Mouse (Mus musculus) 416B (cell line): ENCODE measurements around the gene Man1c1.

Source experiments
- DNase-seq: peaks from one replicate; pipeline ENCODE4 v3.0.0; 2011; ENCODE audit warnings: low read depth

The Man1c1 gene

DNA sequence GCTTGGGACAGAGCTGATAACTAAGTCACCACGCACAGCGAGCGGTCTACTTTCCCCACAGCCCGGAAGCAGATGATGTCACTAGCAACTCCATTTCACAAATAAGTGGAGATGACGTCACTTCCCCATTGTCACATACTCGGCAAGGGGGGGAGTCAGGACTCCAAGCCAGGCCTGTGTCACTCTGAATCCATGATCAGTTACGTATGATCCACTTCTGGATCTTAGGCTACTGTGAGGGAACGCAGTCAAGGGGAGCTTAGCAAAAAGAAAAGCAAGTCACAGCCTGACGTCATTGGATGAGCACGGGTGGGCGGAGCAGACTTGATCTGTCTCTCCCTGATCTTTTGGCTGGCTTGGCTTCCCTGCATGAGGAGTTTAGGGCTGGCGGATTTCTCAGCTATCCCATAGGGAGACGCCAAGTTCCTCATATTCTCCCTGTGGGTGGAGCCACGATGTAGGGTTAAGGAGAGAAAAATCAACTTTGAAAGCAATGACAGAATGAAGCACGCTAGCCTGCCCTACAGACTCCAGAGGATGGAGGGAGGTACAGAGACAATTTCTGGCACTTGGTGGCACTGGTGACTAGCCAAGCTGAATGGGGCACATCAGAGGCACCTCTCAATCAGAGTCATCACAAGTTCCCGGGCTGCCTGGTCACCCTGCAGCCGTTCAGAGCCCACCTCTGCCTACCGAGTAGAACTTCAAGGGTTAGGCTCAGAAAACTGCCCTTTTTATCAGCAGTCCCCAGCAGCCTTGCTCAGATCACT is 155.7 kb downstream of the Man1c1 start:
- peak; percentile 90 for DNase-seq

- peak; percentile 77 for DNase-seq
These were observed 157.0 kb downstream of the Man1c1 start for GRCm38 (mm10) chr4:134546814-134547705.

DNA sequence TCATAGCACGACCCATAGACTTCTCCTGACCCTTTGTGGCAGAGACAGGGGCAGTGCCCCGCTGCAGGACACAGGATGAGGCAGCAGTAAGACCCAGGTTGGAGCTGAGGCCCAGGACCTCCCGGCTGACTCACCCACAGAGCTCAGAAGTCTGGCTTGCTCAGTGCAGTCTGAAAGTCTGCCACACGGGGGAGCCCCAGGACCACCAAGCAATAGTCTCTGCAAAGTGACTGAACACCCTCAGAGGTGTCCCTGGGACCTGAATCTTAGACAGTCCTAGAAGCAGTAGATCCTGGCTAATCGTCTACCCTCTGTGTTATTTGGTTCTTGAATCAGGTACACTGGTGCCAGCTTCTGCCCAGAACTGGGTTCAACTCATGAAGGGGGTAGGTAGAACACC is 160.8 kb downstream of the Man1c1 start:
- DNase-seq, result peak; percentile 91

DNA sequence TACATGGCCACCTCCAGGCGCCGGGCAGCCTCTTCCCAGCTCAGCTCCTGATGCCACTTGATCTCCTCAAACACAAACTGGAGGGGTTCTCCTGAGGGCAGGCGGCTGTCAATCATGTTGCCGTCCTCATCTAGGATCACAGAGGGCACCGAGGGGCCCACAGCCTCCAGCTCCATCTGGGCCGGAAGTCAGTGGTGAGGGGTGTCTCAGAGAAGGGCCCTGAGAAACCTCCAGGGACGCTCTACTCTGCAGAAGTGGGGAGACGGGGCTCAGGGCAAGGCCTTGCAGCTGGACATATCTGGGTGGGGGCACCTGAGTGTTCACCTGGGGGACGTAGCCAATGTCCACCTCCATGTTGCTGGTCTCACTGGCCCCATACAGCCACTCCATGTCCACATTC is 161.4 kb downstream of the Man1c1 start:
- DNase-seq, result no peak

GRCm38 (mm10) chr4:134538997-134539580 is 165.0 kb downstream of the Man1c1 start:
- no peak for DNase-seq

GRCm38 (mm10) chr4:134535787-134536151 is 168.3 kb downstream of the Man1c1 start:
- no peak for DNase-seq

GRCm38 (mm10) chr4:134534932-134535786 is 168.9 kb downstream of the Man1c1 start, which contains the start of gene Mtfr1l:
TSS of gene Mtfr1l (minus strand) at chr4:134535387.
- peak; percentile 97 for DNase-seq

DNA sequence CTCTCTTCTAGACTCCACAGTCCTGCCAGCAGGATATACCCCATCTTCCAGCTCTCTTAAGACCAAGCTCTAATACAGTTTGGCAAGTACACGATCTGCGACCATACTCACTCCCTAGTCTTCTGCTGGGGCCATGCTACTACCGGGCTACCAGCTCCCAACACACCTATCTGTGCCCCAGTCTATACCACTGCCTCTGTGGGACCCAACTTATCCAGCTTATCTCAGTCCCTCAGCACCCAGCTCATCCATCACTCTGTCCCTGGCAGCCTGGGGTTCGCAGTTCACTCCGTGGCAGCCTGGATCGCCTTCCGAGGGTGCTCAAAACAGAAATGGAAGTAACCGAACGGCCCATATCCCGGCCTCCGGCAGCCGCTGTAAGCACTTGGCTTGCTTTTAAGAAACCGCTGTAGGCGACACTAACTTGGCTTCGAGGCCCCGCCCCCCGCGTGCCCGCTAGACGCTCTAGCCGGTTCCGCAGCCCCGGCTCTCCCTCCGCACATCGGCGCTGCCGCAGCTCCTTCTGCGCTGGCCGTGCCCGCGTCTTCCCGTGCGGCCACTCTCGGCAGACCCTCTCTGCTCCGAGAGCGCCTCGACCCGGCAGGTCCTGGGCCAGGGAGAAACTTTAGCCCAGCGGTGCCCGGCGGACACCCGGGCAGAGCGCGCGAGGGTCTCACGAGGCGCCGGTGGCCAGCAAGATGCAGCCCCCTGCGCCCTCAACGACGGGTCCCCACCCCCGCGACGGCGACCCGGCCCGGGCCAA is 169.8 kb downstream of the Man1c1 start:
- peak; percentile 80 for DNase-seq

DNA sequence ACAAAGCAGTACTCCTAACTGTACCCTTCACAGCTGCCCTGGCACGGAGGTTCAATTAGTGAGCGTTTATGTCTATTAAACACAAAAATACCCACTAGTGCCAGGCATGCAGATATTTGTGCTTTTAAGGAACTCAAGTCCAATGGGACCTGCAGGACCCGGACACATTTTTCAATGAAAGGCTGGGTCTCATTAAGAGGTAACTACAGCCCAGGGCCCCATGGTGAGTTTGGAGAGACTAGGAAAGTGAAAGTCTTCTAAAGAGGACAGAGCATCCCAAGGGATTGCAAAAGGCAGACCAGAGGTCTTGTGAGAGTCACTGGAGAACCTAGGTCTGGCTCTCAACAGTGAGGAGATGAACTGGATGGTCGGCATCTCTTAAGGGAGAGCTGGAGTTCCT is 170.7 kb downstream of the Man1c1 start:
- no peak for DNase-seq

DNA sequence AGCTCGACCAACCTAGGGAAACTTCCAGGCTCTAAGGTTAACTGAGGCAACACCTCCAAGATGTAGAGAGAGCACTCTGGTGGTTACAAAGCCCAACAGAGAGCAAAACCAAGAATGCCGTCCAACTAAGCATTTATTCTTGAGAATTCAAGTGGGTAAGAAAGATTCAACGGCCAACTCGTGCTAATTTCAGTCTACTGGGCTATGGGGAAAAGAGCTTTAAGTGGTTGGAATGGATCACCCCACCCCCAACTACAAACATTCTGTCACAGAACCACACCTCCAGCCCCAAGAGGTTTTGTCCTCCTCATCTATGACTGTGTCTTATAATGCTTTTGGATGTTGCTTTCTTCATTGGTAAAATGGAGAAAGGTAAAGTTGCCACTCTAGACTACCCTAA is 171.2 kb downstream of the Man1c1 start:
- DNase-seq, result no peak

GRCm38 (mm10) chr4:134526220-134526619 is 177.9 kb downstream of the Man1c1 start:
- DNase-seq, result no peak

- DNase-seq, result no peak
These were observed 178.3 kb downstream of the Man1c1 start for GRCm38 (mm10) chr4:134525806-134526205.

DNA sequence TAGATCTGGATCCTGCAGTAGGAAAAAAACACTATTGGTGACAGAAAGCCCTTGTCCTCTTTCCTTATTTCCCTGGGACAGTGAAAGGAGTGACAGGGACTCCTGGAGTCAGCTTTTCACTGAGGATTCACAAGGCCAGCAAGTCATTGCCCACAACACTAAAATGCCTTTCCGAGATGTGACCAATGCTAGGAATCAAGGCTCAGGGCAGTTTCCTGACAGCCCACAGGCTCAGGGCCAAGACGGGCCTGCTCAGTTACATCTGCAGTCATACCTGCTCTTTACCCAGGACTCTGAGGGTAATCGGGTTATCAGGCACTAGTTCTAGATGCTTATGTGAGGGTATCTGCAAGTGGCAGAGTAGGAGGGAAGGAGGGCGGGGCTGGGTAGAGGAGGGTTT is 180.6 kb downstream of the Man1c1 start:
- no peak for DNase-seq

- DNase-seq, result no peak
These were observed 184.8 kb downstream of the Man1c1 start for GRCm38 (mm10) chr4:134519281-134519680.

GRCm38 (mm10) chr4:134518541-134518940 is 185.5 kb downstream of the Man1c1 start:
- no peak for DNase-seq

DNA sequence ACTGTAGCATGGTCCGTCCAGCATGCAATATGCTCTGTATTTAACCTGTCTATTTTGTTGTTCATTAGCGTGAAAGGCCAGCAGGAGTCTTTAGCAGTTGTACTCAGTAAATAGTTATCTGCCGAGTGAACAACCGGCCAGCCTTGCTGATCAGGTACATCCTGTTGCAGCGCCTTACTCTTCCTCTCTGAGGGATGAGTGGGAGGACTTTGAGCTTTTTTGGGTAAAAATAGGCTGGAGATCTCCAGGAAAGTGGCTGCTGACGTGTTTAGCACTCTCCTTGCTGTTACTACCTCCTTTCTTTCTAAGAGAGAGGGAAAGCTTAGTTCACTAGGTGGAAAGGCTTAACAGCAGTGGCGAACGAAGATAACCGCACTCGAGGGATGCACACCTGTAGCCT is 186.4 kb downstream of the Man1c1 start:
- DNase-seq, result no peak

GRCm38 (mm10) chr4:134516981-134517380 is 187.1 kb downstream of the Man1c1 start:
- DNase-seq, result no peak

DNA sequence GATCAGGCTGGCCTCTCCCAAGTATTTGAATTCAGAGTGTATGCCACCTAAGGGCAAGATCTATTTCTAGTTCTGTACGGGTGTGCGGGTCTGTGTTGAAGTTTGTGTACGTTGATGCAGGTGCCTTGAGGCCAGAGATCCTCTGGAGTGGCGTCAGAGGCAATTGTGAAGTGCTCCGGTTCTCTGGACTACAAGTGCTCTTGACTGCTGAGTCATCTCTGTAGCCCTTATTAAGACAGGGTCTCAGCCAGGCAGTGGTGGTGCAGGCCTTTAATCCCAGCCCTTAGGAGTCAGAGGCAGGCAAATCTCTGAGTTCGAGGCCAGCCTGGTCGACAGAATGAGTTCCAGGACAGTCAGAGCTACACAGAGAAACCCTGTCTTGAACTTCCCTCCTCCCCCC is 188.5 kb downstream of the Man1c1 start:
- peak; percentile 57 for DNase-seq

DNA sequence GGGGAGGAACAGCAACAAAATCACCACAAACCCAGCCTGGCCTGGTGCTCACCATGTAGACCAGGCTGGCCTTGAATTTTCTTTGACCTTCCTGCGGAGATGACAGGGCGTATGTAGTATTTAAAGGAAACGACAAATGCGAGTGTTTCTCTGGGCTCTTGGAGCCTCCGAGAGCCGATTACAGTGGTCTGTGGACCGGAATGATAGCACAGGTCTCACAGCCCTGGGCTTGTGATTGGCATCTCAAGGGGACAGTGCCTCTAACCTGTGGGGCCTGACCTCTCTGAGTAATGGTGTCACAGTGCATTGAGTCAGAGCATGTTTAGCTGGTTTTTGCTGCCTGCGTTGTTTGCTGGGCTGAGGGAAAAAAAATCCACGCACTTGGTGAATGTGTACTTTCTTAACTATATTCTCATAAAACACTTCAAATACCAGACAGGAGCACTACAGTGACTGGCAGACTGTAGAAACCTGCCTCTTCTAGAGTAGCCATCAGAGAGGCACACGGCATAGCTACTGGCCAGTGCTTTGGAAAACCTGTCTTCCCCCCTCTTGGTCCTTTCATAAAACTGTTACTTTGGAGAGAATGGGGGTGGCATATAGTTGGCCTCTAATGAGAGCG is 189.7 kb downstream of the Man1c1 start:
- DNase-seq, result no peak

GRCm38 (mm10) chr4:134512798-134513197 is 191.3 kb downstream of the Man1c1 start:
- peak; percentile 87 for DNase-seq

- peak; percentile 53 for DNase-seq
These were observed 192.4 kb downstream of the Man1c1 start for GRCm38 (mm10) chr4:134511730-134512129.
